Mouse (Mus musculus) spleen, postnatal 14 days (tissue): Measurements from ENCODE around the gene Pik3r2.

Experiments used
- DNase-seq, 2 experiments: peaks; one replicate each; pipeline ENCODE4 v3.0.0; 2021 to 2022; ENCODE audit warnings: low spot score in 2 of 2

Pik3r2 gene

DNA sequence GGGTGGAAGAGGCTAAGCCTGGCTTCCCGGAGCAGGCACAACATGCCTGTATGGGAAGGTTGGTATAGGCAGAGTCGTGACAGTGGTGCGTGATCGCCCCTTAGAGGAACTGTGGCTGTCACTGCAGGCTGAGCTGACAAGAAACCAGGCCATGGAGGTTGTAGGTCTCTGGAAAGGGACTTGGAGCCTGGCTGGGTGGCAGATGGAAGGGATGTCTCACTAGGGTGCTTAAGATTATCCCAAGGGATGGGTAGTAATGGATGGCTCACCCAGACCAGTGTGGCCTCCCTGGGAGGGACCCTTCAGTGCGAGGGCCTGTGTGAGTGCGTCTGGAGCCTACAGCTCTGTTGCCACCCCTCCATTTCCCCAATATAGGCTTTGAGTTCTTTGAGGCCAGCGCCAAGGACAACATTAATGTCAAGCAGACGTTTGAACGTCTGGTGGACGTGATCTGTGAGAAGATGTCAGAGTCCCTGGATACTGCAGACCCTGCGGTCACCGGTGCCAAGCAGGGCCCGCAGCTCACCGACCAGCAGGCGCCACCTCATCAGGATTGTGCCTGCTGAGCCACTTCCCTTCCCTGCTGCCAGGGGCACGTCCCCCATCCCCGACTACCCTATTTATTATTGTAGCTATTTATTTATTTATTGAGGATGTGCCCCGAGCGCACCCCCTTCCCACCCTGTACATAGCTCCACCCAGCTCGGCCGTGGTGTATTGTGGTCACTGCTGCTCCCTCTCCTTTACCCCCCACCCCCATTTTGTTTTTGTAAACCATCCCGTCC lies 18.8 kb downstream of the Pik3r2 start:
- DNase-seq: no peak

DNA sequence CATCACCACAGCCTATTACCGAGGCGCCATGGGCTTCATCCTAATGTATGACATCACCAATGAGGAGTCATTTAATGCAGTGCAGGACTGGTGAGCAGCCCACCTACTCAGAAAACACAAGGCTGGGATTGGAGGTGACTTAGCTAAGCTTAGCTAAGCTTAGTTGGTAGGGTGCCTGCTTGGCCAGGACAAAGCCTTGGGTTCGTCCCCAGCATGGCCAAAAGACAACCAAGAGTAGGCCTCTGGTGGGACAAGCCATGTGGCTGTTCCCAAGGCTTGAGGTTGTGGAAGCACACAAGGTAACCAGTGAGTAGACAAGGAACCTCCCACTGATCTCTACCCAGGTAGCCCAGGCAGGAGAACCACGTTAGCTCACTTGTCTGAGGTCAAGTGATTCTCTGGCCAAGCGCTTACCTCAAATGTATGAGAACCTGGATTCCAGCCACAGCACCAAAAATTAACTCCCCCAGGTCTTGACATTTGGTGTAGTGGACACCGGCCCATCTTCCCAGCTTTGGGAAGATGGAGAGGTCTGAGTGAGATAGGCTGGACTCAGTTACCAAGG lies 20.0 kb downstream of the Pik3r2 start:
- no peak for DNase-seq

DNA sequence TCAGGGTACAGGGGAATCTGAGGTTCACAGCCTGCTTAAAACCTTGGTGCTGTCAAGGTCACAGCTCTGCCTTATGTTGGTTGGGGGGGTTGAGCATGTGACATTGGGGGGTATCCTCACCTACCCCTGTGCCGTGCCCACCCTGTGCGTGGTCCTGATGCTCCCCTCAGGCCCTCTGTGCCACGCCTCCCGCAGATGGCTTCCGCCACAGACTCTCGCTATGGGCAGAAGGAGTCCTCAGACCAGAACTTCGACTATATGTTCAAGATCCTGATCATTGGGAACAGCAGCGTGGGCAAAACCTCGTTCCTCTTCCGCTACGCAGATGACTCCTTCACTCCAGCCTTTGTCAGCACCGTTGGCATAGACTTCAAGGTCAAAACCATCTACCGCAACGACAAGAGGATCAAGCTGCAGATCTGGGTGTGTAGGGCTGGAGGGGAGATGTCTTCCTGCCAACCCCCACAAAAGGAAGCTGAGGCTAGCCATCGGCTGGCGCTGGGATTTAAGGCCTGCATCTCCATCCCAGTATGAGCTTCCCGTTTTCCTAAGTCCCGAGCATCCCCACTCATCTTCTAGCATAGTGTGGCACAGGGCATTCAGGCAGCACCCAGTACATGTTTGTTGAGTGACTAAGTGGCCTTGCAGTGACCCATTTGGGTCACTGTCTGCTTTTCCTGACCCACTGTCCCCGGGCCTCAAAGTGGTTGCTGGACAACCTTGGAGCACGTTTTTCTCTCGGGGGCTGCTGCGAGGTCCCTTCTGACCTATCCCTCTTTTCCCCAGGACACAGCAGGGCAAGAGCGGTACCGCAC lies 20.6 kb downstream of the Pik3r2 start:
- no peak for DNase-seq

DNA sequence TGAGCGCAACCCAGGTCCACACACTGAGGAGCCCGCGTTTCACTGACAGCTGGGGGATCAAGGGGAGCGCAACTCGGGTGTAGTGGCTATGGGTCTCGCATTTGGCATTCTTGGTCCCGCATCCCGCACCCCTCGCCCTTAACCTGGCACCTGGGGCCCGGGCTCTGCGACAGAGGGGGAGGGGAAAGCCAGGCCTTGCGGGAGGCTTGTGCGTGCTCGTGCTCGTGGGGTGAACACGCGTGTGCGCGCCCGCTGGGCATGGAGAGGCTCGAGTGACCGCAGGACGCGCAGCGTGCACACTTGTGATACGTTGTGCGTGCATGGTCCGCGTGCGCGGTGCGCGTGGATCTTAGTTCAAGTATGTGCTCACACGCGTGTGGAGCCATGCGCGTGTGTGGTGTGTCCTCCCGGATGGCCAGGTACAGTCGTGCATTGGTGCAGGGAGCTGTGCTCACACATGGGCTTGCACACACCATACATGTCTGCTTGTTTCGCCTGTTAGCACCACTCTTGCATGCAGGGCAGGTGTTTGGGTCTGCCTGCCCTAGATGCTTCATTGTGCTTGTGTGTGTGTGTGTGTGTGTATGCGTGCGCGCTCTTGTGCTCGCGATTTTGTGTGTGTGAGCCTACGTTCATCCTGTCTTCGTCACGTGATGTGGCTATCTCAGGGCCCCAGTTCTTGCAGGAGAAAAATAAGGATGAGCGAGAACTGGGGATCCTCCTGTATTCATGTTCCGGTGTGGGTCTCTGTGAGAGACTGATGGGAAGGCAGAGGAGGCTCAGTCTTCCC lies 21.4 kb downstream of the Pik3r2 start:
- DNase-seq: no peak

- DNase-seq: peak; percentile 89 to 93
Observed at GRCm38 (mm10) chr8:70754043-70754870, 22.3 kb downstream of the Pik3r2 start, which contains the start of gene Rab3a. Gene Rab3a, plus strand, starts transcription at chr8:70754679.

DNA sequence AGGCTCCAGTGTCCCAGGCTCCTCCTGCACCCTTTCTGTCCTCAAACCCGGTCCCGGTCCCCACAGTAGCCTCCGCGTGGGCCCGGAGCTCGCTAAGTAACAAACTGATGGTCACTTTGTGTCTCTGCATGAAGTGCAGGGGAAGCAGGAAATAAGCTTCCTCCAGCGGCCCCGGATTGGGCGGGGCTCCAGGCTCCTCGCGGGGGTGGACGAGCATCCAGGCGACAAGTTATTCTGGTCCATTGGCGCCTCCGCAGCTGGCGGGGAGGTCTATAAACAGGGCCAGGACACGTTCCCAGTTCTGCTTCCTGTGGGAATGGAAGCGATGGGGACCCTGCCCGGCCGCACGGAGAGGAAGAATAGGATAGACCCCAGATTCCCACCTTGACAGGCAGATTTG lies 23.4 kb downstream of the Pik3r2 start:
- DNase-seq: peak; percentile 51 to 68

DNA sequence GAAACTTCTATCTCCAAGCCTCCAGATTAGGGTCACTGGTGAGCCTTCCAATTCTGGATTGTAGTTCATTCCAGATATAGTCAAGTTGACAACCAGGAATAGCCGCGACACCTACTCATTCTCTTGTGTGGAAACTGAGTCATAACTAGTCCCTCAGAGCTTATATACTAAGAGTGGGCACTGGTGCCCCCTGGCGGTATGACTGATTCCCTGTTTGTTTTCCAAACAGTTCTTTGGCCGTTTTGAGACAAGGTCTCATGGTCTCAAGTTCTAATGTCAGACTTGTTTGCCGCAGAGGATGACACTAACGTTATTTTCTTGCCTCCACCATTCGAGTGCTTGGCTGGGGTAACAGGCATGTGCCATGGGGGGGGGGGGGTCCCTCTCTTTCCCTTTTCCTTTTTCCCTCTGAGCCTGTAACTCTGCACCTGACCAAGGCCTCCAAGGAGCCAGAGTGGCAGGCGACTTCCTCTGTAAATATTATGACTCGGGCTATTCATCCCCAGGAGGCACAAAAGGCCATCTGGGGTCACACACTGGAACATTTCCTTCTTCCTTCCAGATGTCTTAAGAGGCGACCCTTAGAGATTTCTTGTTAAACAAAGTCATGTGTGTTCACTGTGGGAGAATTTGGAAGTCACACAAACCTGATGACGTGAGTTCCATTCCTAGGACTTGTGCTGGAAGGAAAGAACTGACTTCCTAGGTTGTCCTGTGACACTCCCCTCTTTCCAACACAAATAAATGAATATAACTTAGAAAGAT lies 24.3 kb downstream of the Pik3r2 start:
- peak; percentile 57 to 76 for DNase-seq

- DNase-seq: no peak
Observed at GRCm38 (mm10) chr8:70750128-70750680, 26.3 kb downstream of the Pik3r2 start.

GRCm38 (mm10) chr8:70749097-70749674 lies 27.3 kb downstream of the Pik3r2 start:
- no peak for DNase-seq

DNA sequence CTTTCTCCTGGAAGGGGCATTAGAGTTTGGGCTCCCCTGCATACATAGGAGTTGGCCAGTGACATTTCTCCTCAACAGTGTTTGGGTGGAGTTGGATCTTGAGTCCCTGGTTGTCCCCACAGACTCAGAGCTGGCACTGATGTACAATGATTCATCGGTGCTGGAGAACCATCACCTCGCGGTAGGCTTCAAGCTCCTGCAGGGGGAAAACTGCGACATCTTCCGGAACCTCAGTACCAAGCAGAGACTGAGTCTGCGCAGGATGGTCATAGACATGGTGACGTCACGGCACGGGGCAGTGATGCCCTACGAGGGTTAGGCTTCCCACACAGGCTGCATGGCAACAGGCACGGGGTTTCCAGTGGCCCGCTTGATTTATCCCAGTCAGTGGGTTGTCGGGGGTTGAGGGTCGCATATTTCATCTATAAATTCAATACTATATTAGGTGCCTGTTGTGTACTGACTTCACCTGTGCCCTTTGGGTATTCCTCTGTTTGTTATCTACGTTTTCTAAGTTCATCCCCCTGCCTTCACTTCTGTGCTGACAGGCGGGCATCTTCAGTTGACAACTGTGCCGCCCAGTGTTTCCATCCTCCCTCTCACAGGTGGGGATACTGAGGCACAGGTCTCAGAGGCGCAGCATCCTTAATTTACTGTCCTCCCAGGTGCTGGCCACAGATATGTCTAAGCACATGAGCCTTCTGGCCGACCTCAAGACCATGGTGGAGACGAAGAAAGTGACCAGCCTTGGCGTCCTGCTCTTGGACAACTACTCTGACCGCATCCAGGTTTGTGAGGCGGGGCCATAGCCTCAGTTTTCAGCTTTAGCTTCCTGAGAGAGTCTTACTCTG lies 28.0 kb downstream of the Pik3r2 start:
- no peak for DNase-seq

DNA sequence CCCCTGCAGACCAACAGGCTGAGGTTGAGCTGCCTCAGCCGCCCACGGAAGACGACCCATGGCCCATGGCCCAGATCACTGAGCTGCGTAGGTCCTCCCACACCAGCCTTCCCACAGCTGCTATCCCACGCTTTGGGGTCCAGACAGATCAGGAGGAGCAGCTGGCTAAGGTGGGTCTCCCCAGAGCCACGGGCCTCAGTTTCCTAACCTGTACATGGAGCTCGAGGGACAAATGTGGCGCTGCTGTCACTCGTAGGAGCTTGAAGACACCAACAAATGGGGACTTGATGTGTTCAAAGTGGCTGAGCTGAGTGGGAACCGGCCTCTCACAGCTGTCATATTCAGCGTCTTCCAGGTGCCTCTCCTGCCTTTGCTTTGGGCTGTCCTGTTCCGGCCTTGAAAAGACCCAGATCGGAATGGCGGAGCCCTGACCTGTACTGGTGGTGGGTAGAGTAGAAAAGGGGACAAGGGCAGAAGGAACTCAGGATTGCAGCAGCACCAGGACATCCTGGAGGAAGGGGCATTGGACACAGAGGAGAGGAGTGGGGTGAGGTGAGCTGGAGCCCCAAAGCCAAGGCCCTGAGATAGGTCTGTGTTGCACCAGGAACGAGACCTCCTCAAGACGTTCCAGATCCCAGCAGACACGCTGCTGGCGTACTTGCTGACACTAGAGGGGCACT lies 29.2 kb downstream of the Pik3r2 start:
- DNase-seq: no peak

DNA sequence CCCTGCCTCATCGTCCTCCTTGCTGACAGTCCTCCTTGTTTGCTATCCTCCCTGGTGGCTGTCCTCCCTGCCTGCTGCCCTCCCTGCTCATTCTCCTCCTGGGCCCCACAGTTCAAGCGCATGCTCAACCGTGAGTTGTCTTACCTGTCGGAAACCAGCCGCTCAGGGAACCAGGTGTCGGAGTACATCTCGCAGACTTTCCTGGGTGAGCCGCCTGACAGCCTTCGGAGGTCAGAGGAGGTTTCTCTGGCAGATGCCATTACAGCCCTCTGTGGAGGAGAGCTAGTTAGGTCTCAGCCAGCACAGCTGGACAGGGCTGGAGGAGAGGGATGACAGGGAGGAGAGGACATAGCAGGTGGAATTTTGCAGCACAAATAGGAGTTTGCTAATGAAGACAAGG lies 29.8 kb downstream of the Pik3r2 start:
- no peak for DNase-seq

- DNase-seq: no peak
Observed at GRCm38 (mm10) chr8:70745691-70746220, 30.8 kb downstream of the Pik3r2 start.

GRCm38 (mm10) chr8:70744806-70745205 lies 31.7 kb downstream of the Pik3r2 start:
- no peak for DNase-seq

DNA sequence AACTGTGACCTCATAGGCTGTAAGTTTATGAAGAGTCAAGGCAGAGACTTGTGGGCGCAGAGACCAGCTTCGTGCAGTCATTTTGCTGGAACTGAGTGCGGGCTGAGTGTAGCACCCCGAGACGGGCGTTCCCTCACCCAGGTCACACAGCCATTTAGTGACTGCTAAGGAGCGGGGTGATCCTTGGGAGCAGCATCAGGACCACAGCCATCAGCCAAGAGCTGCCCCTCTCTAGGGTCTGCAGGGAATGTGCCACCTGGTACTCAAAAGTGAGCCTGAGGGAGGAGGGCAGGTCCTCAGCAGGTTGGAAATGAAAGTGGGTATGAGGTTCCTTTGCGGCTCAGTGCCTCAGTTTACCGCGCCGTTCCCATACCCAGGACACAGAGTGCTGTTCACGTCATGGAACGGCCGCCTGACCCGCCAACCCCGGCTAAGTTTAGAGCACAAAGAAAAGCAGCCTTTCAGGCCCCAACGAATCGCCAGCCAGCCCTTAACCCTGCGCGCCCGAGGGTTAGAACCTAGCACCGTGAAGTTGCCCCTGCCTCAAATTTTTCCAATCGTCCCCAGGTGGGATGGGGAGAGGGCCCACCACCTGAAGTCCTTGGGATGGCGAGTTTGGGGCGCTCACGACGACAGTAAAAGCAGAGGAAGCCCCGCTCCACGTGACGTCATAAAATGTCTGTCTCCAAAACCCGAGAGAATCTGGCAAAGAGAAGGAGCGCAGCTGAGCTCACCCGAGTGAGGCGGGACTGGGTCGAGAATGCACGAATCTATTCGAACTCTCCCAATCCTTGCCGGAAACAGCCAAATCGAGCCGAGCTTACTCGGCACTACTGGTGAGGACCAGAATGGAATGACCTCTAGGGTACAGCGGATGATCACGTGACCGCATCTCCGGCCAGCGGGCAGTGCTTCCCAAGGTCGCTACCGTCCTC lies 32.6 kb downstream of the Pik3r2 start:
- no peak for DNase-seq

- DNase-seq: no peak
Observed at GRCm38 (mm10) chr8:70742981-70743655, 33.4 kb downstream of the Pik3r2 start.
